Mouse (Mus musculus) heart, postnatal 0 days (tissue): Measurements from ENCODE around the gene Slc29a3.

ENCODE experiments used
- CTCF ChIP-seq: IDR thresholded peaks from 2 replicates; pipeline ENCODE4 v1.5.1; 2016; ENCODE audit warnings: antibody characterized with exemption, control low read depth, low read depth
- EP300 ChIP-seq: IDR thresholded peaks from 2 replicates; pipeline ENCODE4 v1.6.1; 2016; ENCODE audit warnings: antibody characterized with exemption, low read depth

- TF ChIP-seq CTCF (no peak), EP300 (no peak)
These were observed 45.3 kb upstream of the Slc29a3 start for GRCm38 (mm10) chr10:60797682-60798422.
